Mouse (Mus musculus) inflammation-experienced regulatory T-cells, adult 6 months (primary cell): ENCODE measurements around the gene Igsf11. TPM values are rescaled to one million over a fixed set of nuclear protein-coding genes. Genes with fewer than 3 reads are reported as not detected.

Source experiments
- ATAC-seq: one replicate; pipeline ENCODE4 v1.8.0; 2017
- polyA plus RNA-seq, 3 experiments: library from polyadenylated mRNA; unstranded; fragments of 100-300 nt; shearing (Covaris generic); gene quantifications; one replicate each; pipeline ENCODE4 v1.2.1; 2017

Gene Igsf11
- polyA plus RNA-seq = not detected

GRCm38 (mm10) chr16:38892371-38892770, at the start of gene Igsf11:
TSS of gene Igsf11 (plus strand) at chr16:38892671.
- ATAC-seq = no peak

DNA sequence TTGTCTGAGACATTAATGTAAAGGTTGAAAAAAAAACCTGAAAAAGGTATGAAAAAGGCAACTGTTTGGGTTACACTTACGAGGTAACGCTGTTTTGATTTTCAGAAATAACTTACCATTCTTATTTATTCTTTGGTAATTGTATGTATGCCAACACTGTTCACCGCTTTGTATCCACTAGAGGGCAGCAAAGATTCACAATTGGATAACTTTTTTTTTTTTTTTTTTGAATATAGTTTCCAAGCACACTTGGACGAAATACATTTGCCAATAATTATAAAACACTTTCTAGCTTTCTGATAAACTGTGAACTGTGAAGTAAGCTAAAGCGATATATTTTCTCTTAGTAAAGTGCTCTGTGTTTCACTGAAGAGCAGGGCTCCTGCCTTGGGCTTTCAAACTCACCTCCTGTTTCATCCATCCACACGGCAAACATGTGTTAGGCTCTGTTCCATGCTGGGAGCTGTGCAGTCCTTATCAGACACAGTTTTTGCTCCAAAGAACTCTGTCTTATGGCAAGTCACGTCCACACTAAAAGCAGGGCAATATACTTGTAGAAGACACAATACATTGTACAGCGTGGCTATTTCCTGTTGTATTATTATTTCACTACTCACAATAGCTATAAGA, 34.2 kb upstream of the Igsf11 start:
- no peak for ATAC-seq

GRCm38 (mm10) chr16:38860548-38860947, 31.9 kb upstream of the Igsf11 start:
- no peak for ATAC-seq

DNA sequence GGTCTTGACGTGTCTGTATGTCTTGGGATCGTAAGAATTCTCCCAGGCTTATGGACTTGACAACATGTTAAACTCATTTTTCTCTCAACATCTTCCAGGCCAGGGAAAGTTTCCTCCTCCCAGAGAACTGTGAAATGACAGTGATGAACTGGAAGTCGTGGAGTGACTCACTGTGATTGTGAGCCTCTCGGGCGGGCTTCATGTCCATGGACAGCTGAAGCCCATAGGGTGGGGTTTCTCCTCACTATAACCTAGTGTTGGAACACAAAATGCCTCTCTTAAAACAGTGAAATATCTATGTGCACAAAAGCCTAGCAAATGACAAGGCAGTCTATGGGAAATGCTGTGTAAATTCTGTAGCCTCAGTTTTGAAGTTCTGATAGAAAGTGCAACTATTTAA, 28.1 kb upstream of the Igsf11 start:
- no peak for ATAC-seq

- ATAC-seq = no peak
Measured at GRCm38 (mm10) chr16:38873231-38873630, 19.2 kb upstream of the Igsf11 start.

DNA sequence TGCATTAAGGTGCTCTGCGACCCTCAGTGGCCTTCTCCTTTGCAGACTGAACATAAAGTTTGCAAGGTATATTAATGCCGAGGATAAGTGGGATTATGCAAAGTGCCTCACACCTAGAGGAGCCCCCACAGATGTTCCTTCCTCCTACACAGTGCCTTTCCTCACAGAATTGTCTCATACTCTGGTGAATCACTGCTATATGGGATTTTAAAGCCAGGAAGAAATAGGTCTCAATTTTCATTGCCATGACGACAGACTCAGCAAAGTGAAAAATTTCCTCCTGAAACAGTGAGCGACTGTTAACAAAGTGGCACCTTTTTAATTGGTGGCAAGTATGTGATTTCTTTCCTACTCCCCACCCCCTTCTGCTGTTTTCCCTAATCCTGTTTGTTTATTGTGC, 18.0 kb upstream of the Igsf11 start:
- no peak for ATAC-seq

DNA sequence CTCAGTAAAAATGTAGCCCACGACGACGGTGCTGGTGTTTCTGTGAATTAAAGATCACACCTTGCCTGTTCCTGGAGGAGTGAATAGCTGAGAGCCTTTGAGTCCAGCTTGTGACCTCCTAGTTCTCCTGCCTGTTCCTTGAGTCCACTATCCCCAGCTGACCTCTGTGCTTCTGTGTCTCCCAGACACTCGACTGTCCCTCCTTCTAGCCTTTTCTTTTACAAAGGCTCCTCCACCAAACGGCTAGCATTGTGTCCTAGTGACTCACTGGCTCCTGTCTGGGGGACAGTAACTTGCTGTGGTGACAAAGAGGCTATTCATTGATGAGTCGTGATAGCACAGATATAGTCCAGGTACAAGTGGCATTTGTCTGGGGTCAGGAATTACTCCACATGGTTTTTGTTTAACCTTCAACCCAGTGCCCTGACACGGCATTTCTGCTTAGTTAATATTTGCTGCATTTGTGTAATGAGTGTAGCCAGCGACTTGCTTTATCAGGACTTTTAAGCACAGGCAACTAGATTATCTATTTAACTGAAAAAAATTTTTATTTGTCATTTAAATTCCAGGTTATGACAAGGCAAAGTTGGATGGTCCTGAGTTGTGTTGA, 6.5 kb downstream of the Igsf11 start:
- no peak for ATAC-seq

- no peak for ATAC-seq
Measured at GRCm38 (mm10) chr16:38900024-38900423, 7.6 kb downstream of the Igsf11 start.

DNA sequence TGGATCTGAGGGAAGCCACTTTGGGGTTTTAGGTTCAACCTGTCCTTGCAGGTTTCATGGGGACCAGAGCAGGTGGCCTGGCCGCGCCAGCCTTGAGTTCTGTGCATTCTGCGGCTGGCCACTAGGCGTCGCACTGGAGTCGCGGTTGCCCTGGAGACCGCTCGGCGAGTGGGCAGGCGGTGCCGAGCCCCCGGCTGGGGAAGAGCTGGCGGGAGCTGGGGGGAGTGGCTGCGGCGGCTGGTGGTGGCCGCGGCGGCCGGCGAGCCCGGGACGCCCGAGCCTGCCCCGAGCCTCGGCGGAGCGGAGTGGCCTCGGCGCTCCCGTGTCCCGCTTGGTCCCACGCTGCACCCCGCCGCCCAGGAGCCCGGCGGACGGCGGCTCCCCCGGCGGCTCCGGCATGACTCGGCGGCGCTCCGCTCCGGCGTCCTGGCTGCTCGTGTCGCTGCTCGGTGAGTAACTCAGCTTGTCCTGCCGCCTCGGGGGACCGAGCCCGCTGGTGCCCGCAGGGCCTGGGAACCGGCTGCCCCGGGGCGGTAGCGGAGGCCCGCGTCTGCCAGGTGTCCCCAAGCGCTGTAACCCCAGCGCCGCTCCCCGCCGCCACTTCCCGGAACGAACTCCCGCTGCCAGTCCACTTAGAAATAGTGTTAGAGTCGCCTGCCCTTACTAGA, 9.8 kb downstream of the Igsf11 start:
- peak; percentile 90 for ATAC-seq

DNA sequence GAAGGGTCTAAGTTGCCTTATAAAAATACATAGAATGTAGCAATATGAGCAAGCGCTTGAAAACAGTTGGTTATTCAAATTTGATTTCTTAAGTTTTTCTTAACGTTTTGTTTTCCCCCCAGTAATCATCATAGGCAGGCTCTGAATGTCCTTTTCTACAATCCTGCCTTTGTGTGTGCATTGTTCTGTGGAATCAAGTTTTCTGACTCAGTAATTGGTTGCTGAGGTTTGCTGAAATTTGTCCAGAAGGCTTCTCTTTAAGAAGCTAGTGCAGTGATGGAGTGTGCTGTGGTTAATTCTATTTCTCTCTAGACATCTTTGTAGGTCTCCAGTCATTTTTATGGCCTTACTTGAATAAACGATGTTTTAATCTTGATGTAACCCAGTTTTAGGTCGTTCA, 10.5 kb downstream of the Igsf11 start:
- no peak for ATAC-seq

- no peak for ATAC-seq
Measured at GRCm38 (mm10) chr16:38904202-38904601, 11.7 kb downstream of the Igsf11 start.

- ATAC-seq = no peak
Measured at GRCm38 (mm10) chr16:38905911-38906310, 13.4 kb downstream of the Igsf11 start.

- ATAC-seq = no peak
Measured at GRCm38 (mm10) chr16:38908304-38908703, 15.8 kb downstream of the Igsf11 start.

- no peak for ATAC-seq
Measured at GRCm38 (mm10) chr16:38909506-38909905, 17.0 kb downstream of the Igsf11 start.

- no peak for ATAC-seq
Measured at GRCm38 (mm10) chr16:38910088-38910487, 17.6 kb downstream of the Igsf11 start.

DNA sequence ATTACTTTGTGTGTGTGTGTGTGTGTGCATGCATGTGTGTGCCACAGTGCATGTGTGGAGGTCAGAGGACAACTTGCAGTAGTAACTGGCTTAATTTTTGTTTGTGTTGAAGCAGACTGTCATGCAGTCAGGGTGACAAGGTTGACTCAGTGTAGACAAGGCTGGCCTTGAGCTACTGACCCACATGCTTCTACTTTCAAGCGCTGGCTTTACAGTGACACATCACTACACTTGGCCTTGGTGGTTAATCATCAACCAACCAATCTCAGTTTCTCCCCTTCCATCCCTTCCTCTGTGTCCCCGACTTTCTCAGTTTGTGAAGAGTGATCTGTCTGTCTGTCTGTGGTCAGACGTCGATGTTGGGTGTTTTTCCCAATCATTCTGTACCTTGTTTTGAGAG, 23.0 kb downstream of the Igsf11 start:
- no peak for ATAC-seq

GRCm38 (mm10) chr16:38916053-38916786, 23.7 kb downstream of the Igsf11 start:
- ATAC-seq = no peak

- no peak for ATAC-seq
Measured at GRCm38 (mm10) chr16:38916885-38917284, 24.4 kb downstream of the Igsf11 start.

DNA sequence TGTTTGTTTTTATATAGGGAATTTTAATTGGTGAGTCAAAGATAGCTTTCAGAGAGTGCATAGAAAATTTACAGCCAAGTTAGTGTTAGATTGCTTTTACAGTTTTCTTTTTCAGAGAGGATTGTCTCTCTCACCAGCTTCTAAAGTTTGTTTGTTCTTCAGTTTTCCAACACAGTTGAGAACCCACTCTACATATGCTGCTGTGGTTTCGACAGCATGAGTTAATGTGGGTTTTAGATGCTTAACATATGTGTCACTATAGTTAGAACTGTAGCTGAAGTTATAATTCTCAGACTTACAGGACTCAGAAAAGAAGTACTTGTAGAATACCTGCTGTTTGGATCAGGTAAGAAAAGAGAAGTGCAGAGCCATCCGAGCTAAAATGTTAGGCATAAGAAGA, 25.6 kb downstream of the Igsf11 start:
- ATAC-seq = no peak

DNA sequence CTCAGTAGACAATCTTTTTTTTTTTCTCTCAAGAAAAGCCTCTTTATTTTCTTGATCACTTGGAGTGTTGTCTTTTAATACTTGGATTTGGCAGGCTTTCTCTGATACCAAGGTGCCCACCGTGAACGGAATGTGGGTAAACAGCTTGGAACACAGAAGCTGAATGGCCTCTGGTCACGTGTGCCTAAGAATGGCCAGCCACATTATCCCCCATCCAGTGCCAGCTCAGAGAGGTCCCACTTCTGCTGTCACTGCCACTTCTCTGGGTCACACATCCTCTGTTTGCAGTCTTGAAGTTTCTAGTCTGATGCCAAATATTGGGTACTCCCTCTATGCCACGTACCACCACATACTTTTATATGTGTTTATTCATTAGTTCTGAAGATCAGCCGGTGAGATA, 28.0 kb downstream of the Igsf11 start:
- ATAC-seq = no peak

GRCm38 (mm10) chr16:38924940-38925339, 32.5 kb downstream of the Igsf11 start:
- no peak for ATAC-seq

GRCm38 (mm10) chr16:38928760-38929159, 36.3 kb downstream of the Igsf11 start:
- no peak for ATAC-seq

GRCm38 (mm10) chr16:38931519-38931918, 39.0 kb downstream of the Igsf11 start:
- no peak for ATAC-seq
